Mouse (Mus musculus) midbrain, embryonic 13.5 days (tissue): ENCODE results near the gene Ehmt2. TPM values are rescaled to one million over a fixed set of nuclear protein-coding genes. Genes with fewer than 3 reads are reported as not detected.

ENCODE experiments used
- ATAC-seq: fragments of 200-750 bp; cut with Nextera tagmentation; 2 replicates; pipeline ENCODE4 v1.8.0; 2017; ENCODE audit warnings: mild to moderate bottlenecking, moderate TSS enrichment, moderate library complexity
- H3K27ac ChIP-seq: fragments of 300-500 bp; sonication (generic); 2 replicates; pipeline ENCODE4 v1.5.1; 2015; ENCODE audit warnings: inconsistent platforms, mild to moderate bottlenecking, moderate library complexity
- H3K27me3 ChIP-seq: fragments of 300-500 bp; sonication (generic); 2 replicates; pipeline ENCODE4 v1.6.1; 2015; ENCODE audit warnings: mild to moderate bottlenecking, inconsistent platforms
- H3K36me3 ChIP-seq: fragments of 300-500 bp; sonication (generic); 2 replicates; pipeline ENCODE4 v1.6.1; 2015; ENCODE audit warnings: mild to moderate bottlenecking, inconsistent platforms
- H3K4me1 ChIP-seq: fragments of 300-500 bp; sonication (generic); replicated peaks from 2 replicates; pipeline ENCODE4 v1.6.1; 2015; ENCODE audit warnings: inconsistent platforms
- H3K4me2 ChIP-seq: fragments of 300-500 bp; sonication (generic); replicated peaks from 2 replicates; pipeline ENCODE4 v1.6.1; 2015; ENCODE audit warnings: moderate library complexity, mild to moderate bottlenecking, inconsistent platforms
- H3K4me3 ChIP-seq: fragments of 300-500 bp; sonication (generic); replicated peaks from 2 replicates; pipeline ENCODE4 v1.5.1; 2015; ENCODE audit warnings: mild to moderate bottlenecking, inconsistent platforms
- H3K9ac ChIP-seq: fragments of 300-500 bp; sonication (generic); replicated peaks from 2 replicates; pipeline ENCODE4 v1.6.1; 2015; ENCODE audit warnings: mild to moderate bottlenecking, inconsistent platforms
- H3K9me3 ChIP-seq: fragments of 300-500 bp; sonication (generic); 2 replicates; pipeline ENCODE4 v1.6.1; 2016; ENCODE audit warnings: mild to moderate bottlenecking, inconsistent platforms
- WGBS: fragments of 180-500 bp; shearing (Covaris S2); methylation state at CpG from one replicate; pipeline ENCODE4 v1.1.7; 2015; 5-methylcytosine and 5-hydroxymethylcytosine counted together
- polyA plus RNA-seq: library from polyadenylated mRNA; unstranded; fragments of >200 nt; fragmentation: Nextera tagmentation; extraction: Ambion mirVana; gene quantifications from 2 replicates; pipeline ENCODE4 v1.2.1, GENCODE M21; 2015

The Ehmt2 gene
- polyA plus RNA-seq, 1 experiment from 2014 or later: 114 TPM

DNA sequence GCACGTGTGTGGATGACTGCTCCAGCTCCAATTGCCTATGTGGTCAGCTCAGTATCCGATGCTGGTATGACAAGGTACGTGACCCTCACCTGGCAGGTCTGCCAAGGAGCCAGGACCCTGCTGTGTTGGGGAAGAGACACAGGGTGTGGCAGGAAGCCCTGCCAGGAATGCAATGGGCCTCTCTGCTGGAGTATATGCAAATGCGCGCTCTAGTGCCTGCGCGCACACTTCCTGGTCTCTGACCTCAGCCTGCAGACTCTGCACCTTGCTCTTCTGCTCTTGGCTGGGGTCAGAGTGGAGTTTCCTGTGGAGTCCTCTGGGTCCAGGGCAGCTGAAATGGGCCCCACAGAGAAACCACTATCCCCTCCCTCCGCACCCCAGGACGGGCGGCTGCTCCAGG is 12.7 kb downstream of the Ehmt2 start:
- no peaks in the 10 kb centered on the region for H3K27me3 ChIP-seq
- no peak overlapping the region for H3K9ac ChIP-seq
- no peak overlapping the region for H3K4me3 ChIP-seq
- H3K36me3 ChIP-seq: peaks cover 82% of the 10 kb centered on the region
- no peak for ATAC-seq
- WGBS: 95% methylated on average over 10 of the region's 10 CpGs
- no peaks in the 10 kb centered on the region for H3K9me3 ChIP-seq
- H3K27ac ChIP-seq: no peak overlapping the region
- H3K4me2 ChIP-seq: no peak overlapping the region
- no peaks in the 10 kb centered on the region for H3K4me1 ChIP-seq

DNA sequence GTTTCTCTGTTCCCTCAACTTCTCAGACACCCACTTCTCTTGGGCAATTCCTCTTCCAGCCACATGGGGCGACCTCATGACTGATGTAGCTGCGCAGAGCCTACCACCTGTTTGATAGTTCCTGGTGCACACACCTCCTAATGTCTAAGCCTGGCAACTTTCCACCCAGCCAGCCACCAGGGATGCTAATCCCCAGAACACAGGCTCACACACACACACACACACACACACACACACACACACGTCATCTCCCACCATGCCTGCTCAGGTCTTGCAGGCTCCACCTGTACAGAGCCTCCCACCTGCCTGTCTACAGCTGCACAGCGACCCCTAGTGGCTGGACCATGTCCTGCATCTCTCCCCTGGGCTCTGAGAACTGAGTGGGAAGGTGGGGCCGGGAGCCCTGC is 13.7 kb downstream of the Ehmt2 start:
- whole genome bisulfite sequencing: 43% methylated on average over 5 of the region's 5 CpGs
- Histone ChIP-seq H3K36me3 (peaks cover 72% of the 10 kb centered on the region), H3K9me3 (no peaks in the 10 kb centered on the region), H3K4me2 (no peak overlapping the region), H3K27me3 (no peaks in the 10 kb centered on the region), H3K4me1 (no peaks in the 10 kb centered on the region), H3K27ac (no peak overlapping the region), H3K9ac (no peak overlapping the region), H3K4me3 (no peak overlapping the region)
- peak; percentile 69 for ATAC-seq

DNA sequence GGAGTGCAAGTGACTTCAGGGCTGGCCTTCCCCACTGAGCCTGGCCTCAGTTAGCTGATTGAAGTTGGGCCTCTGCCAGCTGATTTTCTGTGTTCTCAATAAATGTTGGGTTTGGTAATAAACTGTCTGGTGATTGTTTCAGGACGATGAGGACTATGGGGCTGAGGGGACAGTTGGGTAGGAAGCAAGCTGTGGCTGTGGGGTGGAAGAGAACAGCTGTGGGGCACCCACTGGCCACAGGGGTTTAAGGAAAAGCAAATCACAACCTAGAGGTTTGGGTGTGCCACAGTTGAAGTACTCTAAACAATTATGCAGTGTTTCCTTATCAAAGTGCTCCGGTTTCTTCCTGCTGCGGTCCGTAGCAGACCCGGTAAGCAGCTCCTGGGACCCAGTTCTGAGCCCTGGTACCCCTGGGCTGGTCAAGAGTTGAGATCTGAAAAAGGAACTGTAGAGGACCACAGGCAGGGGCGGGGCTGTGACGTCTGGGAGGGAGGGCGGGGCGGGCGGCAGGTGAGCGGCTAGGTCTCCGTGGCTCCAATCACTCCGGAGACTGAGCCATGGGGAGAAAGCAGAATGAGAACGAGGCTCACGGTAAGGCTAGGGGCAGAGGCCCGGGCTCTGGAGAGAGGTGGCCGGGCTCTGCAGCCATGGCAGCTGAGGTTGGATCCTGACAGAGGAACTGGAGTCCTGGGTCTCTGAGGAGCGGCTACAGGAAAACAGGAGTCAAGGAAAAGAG is 15.8 kb downstream of the Ehmt2 start, which contains the start of gene Slc44a4:
TSS of gene Slc44a4 (plus strand) at position 537 of the 736 bp plus-strand sequence.
- Histone ChIP-seq H3K27ac (no peak within 1 kb of the TSS; the same call in 1 of the 2 replicates), H3K4me3 (no peak within 1 kb of the TSS), H3K27me3 (no peaks in the 10 kb centered on the region), H3K36me3 (peaks cover 51% of the 10 kb centered on the region), H3K4me1 (no peaks in the 10 kb centered on the region), H3K4me2 (no peak within 1 kb of the TSS), H3K9me3 (no peaks in the 10 kb centered on the region), H3K9ac (peak within 1 kb of the TSS; percentile 32; the same call in 1 of the 2 replicates)
- ATAC-seq: no peak
- WGBS: 36% methylated on average over 18 of the region's 18 CpGs

DNA sequence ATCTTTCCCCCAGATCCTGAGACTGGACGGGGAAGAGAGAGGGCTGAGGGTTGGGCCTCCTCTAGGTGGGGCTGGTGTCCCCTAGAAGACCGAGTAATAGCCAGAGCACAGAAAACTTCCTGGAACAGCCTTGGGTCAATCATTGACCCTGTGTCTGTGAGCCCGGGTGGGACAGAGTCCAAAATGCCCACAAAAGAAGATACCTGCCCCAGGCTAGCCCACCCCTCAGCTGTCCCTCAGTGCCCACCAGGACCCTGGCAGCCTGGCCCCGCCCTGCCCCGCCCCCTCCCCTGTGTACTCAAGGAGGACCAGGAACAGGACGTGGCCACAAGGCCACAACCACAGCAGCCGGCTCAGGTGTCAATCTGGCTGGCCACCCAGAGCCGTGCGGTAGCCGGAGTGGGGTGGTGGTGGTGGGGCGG is 17.2 kb downstream of the Ehmt2 start:
- Histone ChIP-seq H3K27ac (no peak overlapping the region), H3K9me3 (no peaks in the 10 kb centered on the region), H3K9ac (peak overlapping the region; percentile 32; the same call in 1 of the 2 replicates), H3K27me3 (no peaks in the 10 kb centered on the region), H3K4me1 (no peaks in the 10 kb centered on the region), H3K4me2 (no peak overlapping the region), H3K4me3 (no peak overlapping the region), H3K36me3 (peaks cover 38% of the 10 kb centered on the region)
- 24% methylated on average over 11 of the region's 11 CpGs for WGBS
- no peak for ATAC-seq

DNA sequence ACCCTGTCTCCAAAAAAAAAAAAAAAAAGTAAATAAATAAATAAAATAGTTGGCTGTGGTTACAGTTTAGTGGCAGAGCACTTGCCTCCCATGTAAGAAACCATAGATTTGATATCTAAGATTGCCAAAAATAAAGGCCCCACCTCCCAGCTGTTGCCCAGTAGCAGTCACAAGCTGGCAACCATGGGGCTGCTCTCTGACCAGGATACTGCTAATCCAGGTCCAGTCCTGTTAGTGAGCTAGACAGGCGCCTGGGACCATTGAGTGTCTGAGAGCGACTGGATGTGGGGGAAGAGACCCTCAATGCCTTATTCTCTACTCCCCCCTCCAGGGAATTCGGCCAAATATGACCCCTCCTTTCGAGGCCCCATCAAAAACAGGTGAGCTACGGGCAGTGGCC is 18.0 kb downstream of the Ehmt2 start:
- 83% methylated on average over 5 of the region's 5 CpGs for WGBS
- Histone ChIP-seq H3K27me3 (no peaks in the 10 kb centered on the region), H3K9ac (no peak overlapping the region), H3K4me2 (no peak overlapping the region), H3K4me3 (no peak overlapping the region), H3K36me3 (peaks cover 29% of the 10 kb centered on the region), H3K9me3 (no peaks in the 10 kb centered on the region), H3K27ac (no peak overlapping the region), H3K4me1 (no peaks in the 10 kb centered on the region)
- ATAC-seq: no peak

- no peak overlapping the region for H3K9ac ChIP-seq
- H3K4me1 ChIP-seq: no peaks in the 10 kb centered on the region
- 84% methylated on average over 9 of the region's 9 CpGs for WGBS
- peaks cover 20% of the 10 kb centered on the region for H3K36me3 ChIP-seq
- no peaks in the 10 kb centered on the region for H3K27me3 ChIP-seq
- no peak overlapping the region for H3K27ac ChIP-seq
- no peak overlapping the region for H3K4me2 ChIP-seq
- no peak overlapping the region for H3K4me3 ChIP-seq
- no peaks in the 10 kb centered on the region for H3K9me3 ChIP-seq
- ATAC-seq: no peak
These were observed 18.9 kb downstream of the Ehmt2 start for GRCm38 (mm10) chr17:34917188-34917587.

GRCm38 (mm10) chr17:34922939-34923338 is 24.7 kb downstream of the Ehmt2 start:
- ATAC-seq: no peak
- 48% methylated on average over 6 of the region's 6 CpGs for WGBS
- no peaks in the 10 kb centered on the region for H3K36me3 ChIP-seq

GRCm38 (mm10) chr17:34924258-34924657 is 26.0 kb downstream of the Ehmt2 start:
- Histone ChIP-seq H3K27ac (no peak overlapping the region), H3K4me2 (no peak overlapping the region)

More at GRCm38 (mm10) chr17:34922939-34923338, 24.7 kb downstream of the Ehmt2 start:
- Histone ChIP-seq H3K4me2 (no peak overlapping the region), H3K27me3 (no peaks in the 10 kb centered on the region), H3K4me1 (no peaks in the 10 kb centered on the region), H3K4me3 (no peak overlapping the region), H3K9me3 (no peaks in the 10 kb centered on the region), H3K27ac (no peak overlapping the region), H3K9ac (no peak overlapping the region; the same call in 1 of the 2 replicates)

DNA sequence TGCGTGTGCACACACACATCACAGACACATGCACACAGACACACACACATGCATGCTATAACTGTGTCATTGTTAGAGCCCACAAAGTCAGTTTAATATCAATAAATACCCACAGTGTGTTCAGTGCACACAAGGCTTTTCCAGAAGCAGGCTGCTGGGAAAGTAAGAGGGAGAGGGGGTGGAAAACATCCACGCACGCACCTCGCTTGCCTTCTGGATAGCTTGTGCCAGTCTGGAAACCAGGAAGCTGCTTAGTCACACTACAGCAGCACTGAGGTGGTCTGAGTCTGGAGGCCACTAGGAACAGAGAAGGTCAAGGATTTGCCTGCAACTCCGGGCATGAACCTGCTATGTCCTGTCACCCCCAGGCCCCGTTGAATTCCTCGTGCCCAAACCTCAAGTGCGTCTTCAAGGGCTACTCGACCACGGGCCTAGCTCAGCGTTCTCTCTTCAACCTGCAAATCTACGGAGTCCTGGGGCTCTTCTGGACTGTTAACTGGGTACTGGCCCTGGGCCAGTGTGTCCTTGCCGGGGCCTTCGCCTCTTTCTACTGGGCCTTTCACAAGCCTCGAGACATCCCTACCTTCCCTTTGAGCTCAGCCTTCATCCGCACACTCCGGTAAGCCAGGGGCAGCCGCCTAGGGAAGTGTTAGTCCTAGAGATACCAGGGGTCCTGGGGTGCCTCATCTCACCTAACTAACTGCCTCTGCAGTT is 29.2 kb downstream of the Ehmt2 start:
- Histone ChIP-seq H3K36me3 (no peaks in the 10 kb centered on the region), H3K4me3 (no peak overlapping the region), H3K27me3 (no peaks in the 10 kb centered on the region), H3K9me3 (no peaks in the 10 kb centered on the region), H3K27ac (no peak overlapping the region), H3K4me1 (peaks cover 12% of the 10 kb centered on the region), H3K9ac (no peak overlapping the region), H3K4me2 (no peak overlapping the region)
- 85% methylated on average over 18 of the region's 18 CpGs for WGBS
- no peak for ATAC-seq

More at GRCm38 (mm10) chr17:34924258-34924657, 26.0 kb downstream of the Ehmt2 start:
- no peaks in the 10 kb centered on the region for H3K27me3 ChIP-seq
- ATAC-seq: no peak
- no peaks in the 10 kb centered on the region for H3K36me3 ChIP-seq
- no peak overlapping the region for H3K9ac ChIP-seq
- no peak overlapping the region for H3K4me3 ChIP-seq
- no peaks in the 10 kb centered on the region for H3K4me1 ChIP-seq
- WGBS: 70% methylated on average over 5 of the region's 5 CpGs
- H3K9me3 ChIP-seq: no peaks in the 10 kb centered on the region

DNA sequence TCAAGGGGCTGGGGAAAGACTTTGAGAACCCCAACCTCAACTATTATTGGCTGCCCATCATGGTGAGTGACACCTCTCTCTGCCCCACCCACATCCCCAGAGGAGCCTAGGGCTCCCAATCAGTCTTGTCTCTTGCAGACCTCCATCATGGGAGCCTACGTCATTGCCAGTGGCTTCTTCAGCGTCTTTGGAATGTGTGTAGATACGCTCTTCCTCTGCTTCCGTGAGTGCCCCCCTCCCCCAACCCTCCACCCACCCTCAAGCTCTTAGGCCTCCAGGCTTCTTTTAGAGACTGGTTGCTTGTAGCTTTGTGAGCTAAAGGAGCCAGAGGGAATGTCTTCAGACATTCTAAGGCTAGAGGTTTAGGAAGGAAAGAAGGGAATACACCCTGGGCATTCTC is 30.6 kb downstream of the Ehmt2 start:
- Histone ChIP-seq H3K4me1 (peaks cover 13% of the 10 kb centered on the region), H3K36me3 (peaks cover 3% of the 10 kb centered on the region; the same call in 1 of the 2 replicates), H3K4me3 (no peak overlapping the region), H3K4me2 (no peak overlapping the region), H3K27me3 (no peaks in the 10 kb centered on the region), H3K9ac (no peak overlapping the region), H3K9me3 (no peaks in the 10 kb centered on the region), H3K27ac (no peak overlapping the region)
- WGBS: 81% methylated on average over 4 of the region's 4 CpGs
- no peak for ATAC-seq

GRCm38 (mm10) chr17:34931061-34931734 is 32.9 kb downstream of the Ehmt2 start, which contains the start of gene Neu1:
TSS of gene Neu1 (plus strand) at chr17:34931253.
- peak; percentile 98 for ATAC-seq
- peak within 1 kb of the TSS; percentile 94 for H3K4me2 ChIP-seq
- H3K27ac ChIP-seq: peak within 1 kb of the TSS; percentile 52

GRCm38 (mm10) chr17:34931735-34932098 is 33.4 kb downstream of the Ehmt2 start:
- Histone ChIP-seq H3K27me3 (no peaks in the 10 kb centered on the region), H3K4me2 (peak overlapping the region; percentile 94), H3K4me1 (peaks cover 13% of the 10 kb centered on the region), H3K36me3 (peaks cover 18% of the 10 kb centered on the region), H3K27ac (peak overlapping the region; percentile 52), H3K9ac (peak overlapping the region; percentile 81), H3K4me3 (peak overlapping the region; percentile 63), H3K9me3 (no peaks in the 10 kb centered on the region)
- no peak for ATAC-seq
- WGBS: 7% methylated on average over 14 of the region's 14 CpGs

More at GRCm38 (mm10) chr17:34931061-34931734, 32.9 kb downstream of the Ehmt2 start, which contains the start of gene Neu1:
- Histone ChIP-seq H3K4me1 (peaks cover 13% of the 10 kb centered on the region), H3K9ac (peak within 1 kb of the TSS; percentile 81), H3K36me3 (peaks cover 18% of the 10 kb centered on the region), H3K4me3 (peak within 1 kb of the TSS; percentile 63), H3K27me3 (no peaks in the 10 kb centered on the region), H3K9me3 (no peaks in the 10 kb centered on the region)
- 0% methylated on average over 38 of the region's 38 CpGs for WGBS
